Mouse (Mus musculus): Measurements from ENCODE around the gene Epha6.
"Not testable (repeated sequence)": the region's sequence is repeated elsewhere in the genome, so short reads cannot be mapped to it uniquely, and the experiment has no call there.

Gene Epha6

GRCm38 (mm10) chr16:59880073-59880472 is 725.3 kb downstream of the Epha6 start:
- no peak for DNase-seq

DNA sequence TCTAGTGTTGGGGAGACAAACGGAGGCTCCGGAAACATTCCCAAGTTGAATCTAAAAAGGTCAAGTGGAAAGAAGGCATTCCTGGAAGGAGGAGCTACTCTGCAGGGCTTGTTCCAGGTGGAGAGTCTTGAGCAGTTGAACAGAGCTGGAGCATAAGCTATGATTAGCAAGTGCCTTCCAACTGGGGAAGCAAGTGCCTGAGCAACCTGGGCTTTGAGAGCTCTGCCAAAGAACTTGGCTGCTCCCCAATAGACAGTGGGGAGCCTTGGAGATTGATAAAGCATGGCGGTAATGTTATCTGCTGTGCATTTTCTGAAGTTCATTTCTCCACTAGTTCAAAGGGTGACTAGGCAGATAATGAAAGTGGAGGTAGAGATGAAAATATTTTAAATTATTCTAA is 733.5 kb downstream of the Epha6 start:
- DNase-seq: no peak

GRCm38 (mm10) chr16:59854160-59854717 is 751.1 kb downstream of the Epha6 start:
- DNase-seq: no peak

DNA sequence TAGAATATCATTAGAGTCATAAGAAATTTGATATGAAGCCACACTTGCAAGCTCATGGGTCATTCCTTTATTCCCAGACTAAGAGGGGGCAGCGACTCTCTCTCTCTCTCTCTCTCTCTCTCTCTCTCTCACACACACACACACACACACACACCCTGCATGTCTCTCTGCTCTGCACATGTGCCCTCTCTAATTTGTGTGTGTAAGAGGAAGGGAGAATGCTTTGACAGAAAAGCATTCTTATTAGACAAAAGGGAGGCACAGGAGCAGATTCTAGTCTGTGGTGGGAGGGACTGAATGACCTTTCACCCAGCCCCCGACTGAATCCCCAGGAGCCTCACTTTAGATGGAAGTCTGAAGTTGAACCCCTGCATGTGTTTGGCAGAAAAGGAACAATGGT is 752.6 kb downstream of the Epha6 start:
- DNase-seq: no peak

DNA sequence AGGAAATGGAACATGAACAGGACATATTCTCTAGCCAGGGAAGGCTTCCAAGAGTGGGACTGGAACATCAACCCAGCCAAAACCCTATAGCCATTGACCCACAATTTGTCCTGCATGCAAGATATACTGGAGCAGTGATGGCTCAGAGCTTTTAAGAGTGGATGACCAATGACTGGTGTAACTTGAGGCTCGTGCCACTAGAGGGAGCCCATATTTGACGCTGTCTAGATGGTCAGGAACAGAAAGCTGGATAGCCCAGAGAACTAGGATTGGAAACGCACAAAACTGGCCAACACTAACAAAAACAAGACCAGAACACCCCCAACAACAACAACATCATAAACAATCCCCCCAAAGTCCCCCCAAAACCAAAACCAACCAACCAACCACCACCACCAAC is 758.8 kb downstream of the Epha6 start:
- peak; percentile 17 for DNase-seq

DNA sequence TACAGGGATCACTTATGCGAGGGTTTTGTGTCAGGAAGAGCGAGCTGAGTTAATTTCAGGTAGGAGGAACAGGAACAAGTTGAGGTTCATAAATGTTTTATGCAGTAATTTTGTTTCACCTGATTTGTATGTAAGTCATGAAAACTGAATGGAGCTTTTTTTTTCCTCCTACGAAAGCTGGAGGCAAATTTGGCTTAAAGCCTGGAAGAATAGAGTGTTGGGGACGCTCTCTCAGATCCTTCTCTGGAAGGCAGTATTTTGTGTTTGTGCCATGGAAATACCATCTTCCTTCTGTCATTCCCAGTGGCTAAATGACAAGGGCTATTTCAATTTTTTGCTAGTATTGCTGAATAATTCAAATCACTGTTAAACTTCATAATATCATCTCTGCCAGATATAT is 768.6 kb downstream of the Epha6 start:
- DNase-seq: no peak

GRCm38 (mm10) chr16:59836304-59836703 is 769.0 kb downstream of the Epha6 start:
- no peak for DNase-seq

DNA sequence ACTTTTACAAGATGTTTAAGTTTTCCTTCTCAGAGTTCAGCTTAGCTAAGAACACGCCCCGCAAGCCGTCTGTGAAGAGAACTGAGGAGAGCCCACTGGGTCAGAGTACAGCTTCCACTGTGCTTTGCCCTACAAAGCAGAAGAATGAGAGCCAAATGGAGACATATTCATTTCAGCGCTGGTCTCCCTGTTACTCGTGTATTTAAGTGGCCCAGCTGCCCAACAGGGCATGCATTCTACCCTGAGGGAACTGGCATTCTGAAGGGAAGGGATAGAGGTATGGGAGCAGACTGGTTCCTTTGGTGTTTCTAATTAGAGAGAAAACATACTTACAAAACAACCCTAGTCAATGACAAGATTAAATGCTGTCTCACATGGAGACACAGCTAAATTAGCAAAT is 772.9 kb downstream of the Epha6 start:
- no peak for DNase-seq

- no peak for DNase-seq
Measured at GRCm38 (mm10) chr16:59829655-59830054, 775.7 kb downstream of the Epha6 start.

- DNase-seq: not testable (repeated sequence)
Measured at GRCm38 (mm10) chr16:59799790-59800189, 805.5 kb downstream of the Epha6 start.

DNA sequence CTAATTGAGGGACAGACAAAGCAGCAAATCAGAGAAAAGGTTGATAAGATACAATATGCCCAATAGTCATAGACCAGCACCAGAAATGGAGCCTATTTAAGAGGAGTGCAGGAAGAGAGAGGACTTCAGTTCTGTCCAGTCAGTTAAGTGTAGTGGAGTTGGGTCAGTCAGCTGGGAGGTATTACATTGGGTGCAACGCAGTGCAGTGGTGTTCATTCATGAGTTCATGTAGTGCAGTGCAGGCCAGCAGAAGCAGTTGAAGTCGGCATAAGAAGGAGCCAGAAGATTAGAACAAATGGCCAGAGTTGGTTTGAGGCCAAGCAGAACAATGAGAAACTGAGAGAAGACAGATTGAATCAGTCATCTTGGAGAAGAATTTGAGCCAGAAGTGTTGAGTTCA is 833.0 kb downstream of the Epha6 start:
- DNase-seq: no peak

GRCm38 (mm10) chr16:59770421-59770820 is 834.9 kb downstream of the Epha6 start:
- DNase-seq: no peak

DNA sequence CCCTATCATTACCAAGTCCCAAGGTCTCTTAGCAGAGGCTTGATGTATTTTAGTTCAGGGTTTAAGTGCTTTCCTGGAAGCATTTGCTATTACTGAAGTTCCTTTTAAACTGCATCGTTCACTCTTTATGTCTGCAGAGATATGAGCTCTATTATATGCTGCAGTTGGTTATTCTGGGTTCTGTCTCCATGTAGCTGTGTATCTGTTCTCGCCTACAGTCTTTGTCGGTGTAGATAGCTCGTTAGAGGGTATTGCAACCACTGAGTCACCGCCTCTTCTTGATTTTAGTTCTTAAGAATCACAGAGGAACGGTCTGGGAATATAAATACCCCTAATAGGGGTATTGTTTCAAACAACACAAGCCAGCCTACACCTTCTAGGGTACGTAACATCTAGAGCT is 835.4 kb downstream of the Epha6 start:
- no peak for DNase-seq

DNA sequence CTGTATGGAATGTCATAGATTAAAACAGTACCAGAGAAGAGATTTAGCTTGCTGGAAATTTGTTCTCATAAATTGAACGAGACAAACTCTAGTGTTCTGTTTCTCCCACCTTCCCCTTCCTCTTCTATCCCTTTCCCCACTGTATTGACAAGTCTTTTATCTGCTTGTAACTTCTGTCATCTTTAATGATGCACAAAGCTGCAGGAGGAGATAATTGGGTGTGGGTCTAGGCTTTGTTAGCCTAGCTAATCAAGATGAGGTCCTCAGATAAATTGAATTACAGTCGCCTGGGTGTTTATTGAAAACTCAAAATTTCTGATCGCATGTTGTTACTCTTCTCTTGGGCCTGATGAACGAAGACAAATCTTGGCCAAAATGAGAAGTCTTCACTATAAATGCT is 844.5 kb downstream of the Epha6 start:
- DNase-seq: no peak

- no peak for DNase-seq
Measured at GRCm38 (mm10) chr16:59750905-59751304, 854.4 kb downstream of the Epha6 start.

- no peak for DNase-seq
Measured at GRCm38 (mm10) chr16:59743669-59744068, 861.7 kb downstream of the Epha6 start.

GRCm38 (mm10) chr16:59715524-59715923 is 889.8 kb downstream of the Epha6 start:
- DNase-seq: no peak

GRCm38 (mm10) chr16:59693230-59693629 is 912.1 kb downstream of the Epha6 start:
- no peak for DNase-seq

DNA sequence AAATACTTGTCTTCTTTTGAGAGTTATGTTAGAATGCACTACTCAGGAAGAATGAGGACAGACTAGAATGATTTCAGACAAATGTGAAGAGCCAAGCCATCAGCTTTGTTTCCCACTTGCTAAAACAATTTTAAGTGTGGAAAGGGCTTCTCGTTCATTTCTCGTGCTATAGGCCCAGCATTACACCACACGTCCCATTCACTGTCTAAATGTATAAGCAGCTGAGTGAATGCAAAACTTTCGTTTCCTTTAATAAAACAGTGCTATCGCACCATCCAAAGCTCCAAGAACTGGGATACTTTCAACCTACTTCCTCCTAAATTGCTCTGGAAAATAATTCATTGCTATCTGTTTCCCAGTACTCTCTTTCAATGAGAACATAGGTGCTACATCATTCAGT is 916.2 kb downstream of the Epha6 start:
- no peak for DNase-seq

- no peak for DNase-seq
Measured at GRCm38 (mm10) chr16:59685135-59685534, 920.2 kb downstream of the Epha6 start.

- peak; percentile 47 for DNase-seq
Measured at GRCm38 (mm10) chr16:59683434-59683833, 921.9 kb downstream of the Epha6 start.

DNA sequence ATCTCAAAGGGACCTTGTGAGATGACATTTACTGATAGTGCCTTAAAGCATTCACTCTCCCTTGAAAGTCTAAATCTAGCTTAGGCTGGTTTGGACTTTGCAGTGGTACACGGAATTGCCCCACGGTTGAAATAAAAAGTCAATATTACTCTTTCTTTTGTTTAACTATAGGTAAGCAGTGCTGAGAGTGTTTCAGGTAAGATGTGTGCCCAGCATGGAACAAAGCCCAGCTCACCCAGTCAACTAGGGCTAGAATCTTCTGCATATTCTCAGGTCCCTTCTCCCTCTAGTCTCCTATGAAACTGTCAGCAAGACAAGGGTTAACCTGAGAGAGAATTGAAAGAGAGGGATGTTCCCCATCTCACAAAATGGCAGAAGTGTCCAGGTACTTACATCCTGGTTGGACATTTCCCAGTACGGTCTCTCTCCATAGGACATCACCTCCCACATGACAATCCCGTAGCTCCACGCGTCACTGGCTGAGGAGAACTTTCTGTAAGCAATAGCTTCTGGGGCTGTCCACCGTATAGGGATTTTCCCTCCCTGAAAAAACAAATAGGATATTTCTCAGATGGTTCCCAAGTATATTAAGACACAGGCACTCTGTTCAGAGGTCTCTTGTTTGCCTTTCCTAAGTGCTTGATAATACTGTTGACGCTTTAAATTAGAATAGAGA is 923.0 kb downstream of the Epha6 start:
- DNase-seq: no peak

DNA sequence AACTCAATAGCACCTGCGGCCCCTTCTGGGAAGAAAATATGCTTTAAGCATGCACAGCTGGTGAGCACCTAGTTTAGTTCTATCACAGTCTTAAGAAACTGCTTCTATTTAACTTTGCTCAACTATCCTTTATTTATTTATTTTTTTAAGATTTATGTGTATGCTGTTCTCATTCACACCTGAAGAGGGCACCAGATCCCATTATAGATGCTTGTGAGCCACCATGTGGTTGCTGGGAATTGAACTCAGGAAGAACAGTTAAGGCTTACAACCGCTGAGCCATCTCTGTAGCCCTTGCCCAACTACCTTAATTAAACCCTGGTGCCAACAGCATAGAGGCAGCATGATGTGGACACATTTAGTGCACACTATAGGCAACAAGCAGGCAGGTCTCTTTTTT is 938.4 kb downstream of the Epha6 start:
- no peak for DNase-seq

GRCm38 (mm10) chr16:59643766-59644165 is 961.6 kb downstream of the Epha6 start:
- no peak for DNase-seq

DNA sequence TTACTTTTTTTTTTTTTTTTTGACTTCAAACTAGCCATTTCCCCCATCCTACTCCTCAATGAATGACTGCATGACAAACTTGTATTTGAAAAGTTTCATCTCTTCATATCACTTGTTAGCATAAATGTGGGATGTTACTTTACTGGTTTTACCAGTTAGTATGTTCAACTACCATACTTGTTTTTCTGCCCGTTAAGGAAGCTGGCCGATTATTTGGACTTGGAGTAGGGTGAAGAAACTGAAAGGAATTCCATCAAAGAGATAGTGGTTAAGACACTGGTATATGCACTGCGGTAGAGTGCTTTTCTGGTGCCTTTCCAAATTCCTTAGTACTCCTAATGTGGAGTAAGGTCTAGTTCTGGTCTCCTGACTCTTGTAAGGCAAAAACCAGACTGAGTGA is 965.3 kb downstream of the Epha6 start:
- no peak for DNase-seq

All from kidney, adult 18-20 months (tissue).